Mouse (Mus musculus): Measurements from ENCODE around the gene Tnfsf8.

DNA sequence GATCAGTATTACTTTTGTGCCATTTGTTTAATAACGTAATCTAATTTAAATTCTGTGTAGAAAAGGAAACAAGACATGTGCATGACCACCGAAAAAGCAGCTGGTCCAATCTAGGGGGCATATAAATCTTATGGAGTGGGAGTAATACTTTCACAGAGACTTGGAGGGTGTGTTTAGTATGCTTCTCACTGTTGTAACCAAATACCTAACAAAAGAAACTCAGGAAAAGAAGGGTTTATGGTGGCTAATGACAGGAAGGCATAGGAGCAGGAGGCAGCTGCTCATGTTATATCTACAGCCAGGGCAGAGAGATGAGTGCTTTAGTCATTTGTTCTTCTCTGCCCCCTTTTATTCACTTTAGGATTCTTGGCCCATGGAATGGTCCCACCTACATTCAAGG is 15.6 kb upstream of the Tnfsf8 start:
- TF ChIP-seq POLR2A (IDR thresholded peaks at IDR 0.05; ENCODE audit: borderline replicate concordance, low read depth, low read length) (no peak), CTCF (IDR thresholded peaks at IDR 0.05; ENCODE audit: low read depth, low read length) (no peak)

Measured in bone marrow macrophage, adult 2 months (primary cell).